In genomic region chr11:98944897-98945604, GRCm38 (mm10) we compare ENCODE assay signal across 7 mouse cellular contexts. TPM values are rescaled to one million over a fixed set of nuclear protein-coding genes. Genes with fewer than 3 reads are reported as not detected.
DNase-seq lines count a peak whose midpoint lies in the region; ATAC-seq and TF ChIP-seq lines count a peak whose summit lies in the region.

No protein-coding gene starts in this region.

- intact Hi-C loops in left cerebral cortex, postnatal 4 days (cut with DNase I), result no loop called here

- H3K36me3 ChIP-seq in lung, embryonic 15.5 days, result no peaks in the 10 kb centered on the region
- peaks cover 2% of the 10 kb centered on the region; the same call in 1 of the 2 replicates for H3K36me3 ChIP-seq in intestine, postnatal 0 days (ENCODE audit: control insufficient read depth, insufficient read depth)
- no peaks in the 10 kb centered on the region for H3K36me3 ChIP-seq in stomach, postnatal 0 days (ENCODE audit: control insufficient read depth, insufficient read depth, low read length)

- 16% methylated on average over 11 of the region's 11 CpGs for WGBS in lung, embryonic 15.5 days
- WGBS in intestine, postnatal 0 days, result 41% methylated on average over 11 of the region's 11 CpGs
- WGBS in stomach, postnatal 0 days, result 28% methylated on average over 10 of the region's 11 CpGs

- peaks cover 89% of the 10 kb centered on the region for H3K4me1 ChIP-seq in lung, embryonic 15.5 days
- H3K4me1 ChIP-seq in brown adipose tissue, adult 24 weeks (ENCODE audit: control insufficient read depth, insufficient read depth, insufficient read length, low read length), result peaks cover 56% of the 10 kb centered on the region
- peaks cover 31% of the 10 kb centered on the region for H3K4me1 ChIP-seq in intestine, postnatal 0 days (replicated peaks; ENCODE audit: control insufficient read depth, insufficient read depth, low read length)
- H3K4me1 ChIP-seq in stomach, postnatal 0 days (replicated peaks; ENCODE audit: control insufficient read depth, insufficient read depth), result peaks cover 47% of the 10 kb centered on the region

- DNase-seq in lung, postnatal 36 days, result no peak
- no peak for DNase-seq in stomach, postnatal 0 days (ENCODE audit: low spot score)
- no peak for DNase-seq in cerebellum, postnatal 10 days
- no peak for DNase-seq in left cerebral cortex, postnatal 4 days

- peak overlapping the region; percentile 98 for H3K27ac ChIP-seq in lung, embryonic 15.5 days
- peak overlapping the region; percentile 89 for H3K27ac ChIP-seq in brown adipose tissue, adult 24 weeks (replicated peaks; ENCODE audit: low read depth, low read length)
- H3K27ac ChIP-seq in intestine, postnatal 0 days (ENCODE audit: low read depth, low read length), result peak overlapping the region; percentile 52
- peak overlapping the region; percentile 98 for H3K27ac ChIP-seq in stomach, postnatal 0 days (replicated peaks)

- no peak overlapping the region for H3K4me3 ChIP-seq in lung, embryonic 15.5 days
- no peak overlapping the region for H3K4me3 ChIP-seq in brown adipose tissue, adult 24 weeks (ENCODE audit: insufficient read depth, low read depth, low read length)
- no peak overlapping the region for H3K4me3 ChIP-seq in intestine, postnatal 0 days (ENCODE audit: low read depth, low read length)
- H3K4me3 ChIP-seq in stomach, postnatal 0 days (ENCODE audit: low read depth, low read length), result no peak overlapping the region

- no peaks in the 10 kb centered on the region for H3K27me3 ChIP-seq in lung, embryonic 15.5 days
- no peaks in the 10 kb centered on the region for H3K27me3 ChIP-seq in intestine, postnatal 0 days (replicated peaks; ENCODE audit: control insufficient read depth, insufficient read depth, low read length)
- H3K27me3 ChIP-seq in stomach, postnatal 0 days (ENCODE audit: control insufficient read depth, insufficient read depth, low read length), result no peaks in the 10 kb centered on the region

- no peak for ATAC-seq in lung, embryonic 15.5 days (ENCODE audit: borderline replicate concordance, extremely low read depth, low FRiP score, low TSS enrichment)
- no peak for ATAC-seq in intestine, postnatal 0 days
- ATAC-seq in stomach, postnatal 0 days (ENCODE audit: low FRiP score, low TSS enrichment), result no peak

- H3K9me3 ChIP-seq in lung, embryonic 15.5 days, result no peaks in the 10 kb centered on the region
- no peaks in the 10 kb centered on the region for H3K9me3 ChIP-seq in intestine, postnatal 0 days (ENCODE audit: control insufficient read depth)
- H3K9me3 ChIP-seq in stomach, postnatal 0 days (ENCODE audit: control insufficient read depth, low read length), result no peaks in the 10 kb centered on the region

- H3K4me2 ChIP-seq in lung, embryonic 15.5 days, result peak overlapping the region; percentile 95
- H3K4me2 ChIP-seq in intestine, postnatal 0 days (replicated peaks; ENCODE audit: low read depth), result no peak overlapping the region; the same call in 1 of the 2 replicates
- H3K4me2 ChIP-seq in stomach, postnatal 0 days (replicated peaks; ENCODE audit: low read depth), result peak overlapping the region; percentile 93

- no peak for TF ChIP-seq CTCF in intestine, postnatal 0 days (IDR thresholded peaks at IDR 0.05; ENCODE audit: low read depth)
- TF ChIP-seq CTCF in stomach, postnatal 0 days (IDR thresholded peaks at IDR 0.05; ENCODE audit: low read depth), result no peak

- no peak for TF ChIP-seq EP300 in stomach, postnatal 0 days (optimal IDR thresholded peaks at IDR 0.05)

- peak overlapping the region; percentile 29; the same call in 1 of the 2 replicates for H3K9ac ChIP-seq in lung, embryonic 15.5 days
- no peak overlapping the region for H3K9ac ChIP-seq in intestine, postnatal 0 days (ENCODE audit: low read depth, low read length)
- peak overlapping the region; percentile 56 for H3K9ac ChIP-seq in stomach, postnatal 0 days (ENCODE audit: low read length)

RNA-seq across cellular contexts. Expression of gene Rara, which starts 17.4 kb away (rescaled TPM):
- polyA plus RNA-seq in lung, embryonic 15.5 days (2015; fragmentation: Nextera tagmentation; extraction: Ambion mirVana), result 36.5 and 38.4 TPM in 2 replicates
- polyA plus RNA-seq in brown adipose tissue, adult 24 weeks (2012; ENCODE audit: insufficient read depth, insufficient read length, missing spikeins), result 3.2 and 5.5 TPM in 2 replicates
- 22.2 and 22.4 TPM in 2 replicates for polyA plus RNA-seq in intestine, postnatal 0 days (2015; fragmentation: Nextera tagmentation; extraction: Ambion mirVana)
- polyA plus RNA-seq in stomach, postnatal 0 days (2015; fragmentation: Nextera tagmentation; extraction: Ambion mirVana), result 20.1 and 25.9 TPM in 2 replicates
- 10 to 100 TPM; 20.3 to 21.5 TPM for total RNA-seq in left cerebral cortex, postnatal 4 days (2021)

RNA-seq across cellular contexts. Expression of gene Cdc6, which starts 37.5 kb away (rescaled TPM):
- polyA plus RNA-seq in lung, embryonic 15.5 days (2015; fragmentation: Nextera tagmentation; extraction: Ambion mirVana), result 41.3 and 42.5 TPM in 2 replicates
- 0.28 and 1.7 TPM in 2 replicates for polyA plus RNA-seq in brown adipose tissue, adult 24 weeks (2012; ENCODE audit: insufficient read depth, insufficient read length, missing spikeins)
- 4.0 and 4.5 TPM in 2 replicates for polyA plus RNA-seq in intestine, postnatal 0 days (2015; fragmentation: Nextera tagmentation; extraction: Ambion mirVana)
- polyA plus RNA-seq in stomach, postnatal 0 days (2015; fragmentation: Nextera tagmentation; extraction: Ambion mirVana), result 6.6 and 7.0 TPM in 2 replicates
- total RNA-seq in left cerebral cortex, postnatal 4 days (2021), result 1 to 10 TPM; 1.4 to 1.8 TPM

RNA-seq across cellular contexts. Expression of gene Gjd3, which starts 37.8 kb away (rescaled TPM):
- polyA plus RNA-seq in lung, embryonic 15.5 days (2015; fragmentation: Nextera tagmentation; extraction: Ambion mirVana), result 0.20 and 0.61 TPM in 2 replicates
- not detected in 2 replicates for polyA plus RNA-seq in brown adipose tissue, adult 24 weeks (2012; ENCODE audit: insufficient read depth, insufficient read length, missing spikeins)
- 0.61 and 0.80 TPM in 2 replicates for polyA plus RNA-seq in intestine, postnatal 0 days (2015; fragmentation: Nextera tagmentation; extraction: Ambion mirVana)
- 1.9 and 2.1 TPM in 2 replicates for polyA plus RNA-seq in stomach, postnatal 0 days (2015; fragmentation: Nextera tagmentation; extraction: Ambion mirVana)
- total RNA-seq in left cerebral cortex, postnatal 4 days (2021), result 1 to 10 TPM; 2.2 to 3.4 TPM
